Mouse (Mus musculus): ENCODE data around the gene Speer4c. TPM values are rescaled to one million over a fixed set of nuclear protein-coding genes. Genes with fewer than 3 reads are reported as not detected.
"Not testable (repeated sequence)": the region's sequence is repeated elsewhere in the genome, so short reads cannot be mapped to it uniquely, and the experiment has no call there.

Gene Speer4c
- total and polyA plus RNA-seq, 2 experiments: not detected

DNA sequence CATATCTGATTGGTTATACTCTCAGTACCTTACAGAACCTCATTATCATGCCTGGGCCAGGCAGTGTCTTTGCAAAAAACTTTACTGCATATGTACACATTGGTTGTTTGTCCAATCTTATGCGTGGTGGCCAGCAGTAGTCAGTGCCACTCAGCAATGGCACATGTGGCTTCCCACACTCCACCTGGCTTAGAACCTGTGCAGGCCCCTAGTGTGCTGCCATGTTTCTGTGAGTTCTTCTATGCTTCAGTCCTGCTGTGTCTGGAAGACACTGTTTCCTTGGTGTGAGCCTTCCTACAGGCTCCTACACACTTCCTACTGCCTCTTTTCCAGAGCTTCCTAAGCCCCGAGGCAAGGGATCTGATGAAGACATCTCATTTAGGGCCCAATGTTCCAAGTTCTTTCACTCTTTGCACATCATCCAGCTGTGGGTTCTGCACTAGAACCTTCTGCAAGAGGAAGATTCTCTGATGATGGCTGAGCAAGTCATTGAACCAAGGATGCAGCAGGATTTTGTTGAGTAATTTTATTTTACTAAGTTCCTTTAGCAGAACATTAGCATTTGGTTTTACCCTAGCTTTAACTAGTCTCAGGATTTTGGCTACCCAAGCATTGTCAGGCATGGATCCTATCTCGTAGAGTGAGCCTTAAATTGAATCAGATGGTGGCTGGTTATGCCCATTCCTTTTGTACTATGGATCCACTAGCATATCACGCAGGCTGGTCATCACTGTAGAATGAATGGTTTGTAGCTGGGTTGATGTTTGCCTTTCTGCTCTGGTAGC lies 25.0 kb downstream of the Speer4c start:
- not testable (repeated sequence) for H3K4me1 ChIP-seq (ENCODE audit: control insufficient read depth, insufficient read depth, low read length); H3K36me3 ChIP-seq (ENCODE audit: control insufficient read depth, insufficient read depth, low read length); H3K9ac ChIP-seq (ENCODE audit: low read depth, low read length); DNase-seq (ENCODE audit: extremely low read depth, low read depth, low spot score); H3K79me2 ChIP-seq (ENCODE audit: control insufficient read depth, insufficient read depth, low read length); H3K27me3 ChIP-seq (ENCODE audit: control insufficient read depth, insufficient read depth, low read length); H3K27ac ChIP-seq (replicated peaks; ENCODE audit: insufficient read depth, low read depth, low read length); H3K4me3 ChIP-seq (ENCODE audit: insufficient read depth, low read depth, low read length)
- 61% methylated on average over 4 of the region's 4 CpGs for WGBS

DNA sequence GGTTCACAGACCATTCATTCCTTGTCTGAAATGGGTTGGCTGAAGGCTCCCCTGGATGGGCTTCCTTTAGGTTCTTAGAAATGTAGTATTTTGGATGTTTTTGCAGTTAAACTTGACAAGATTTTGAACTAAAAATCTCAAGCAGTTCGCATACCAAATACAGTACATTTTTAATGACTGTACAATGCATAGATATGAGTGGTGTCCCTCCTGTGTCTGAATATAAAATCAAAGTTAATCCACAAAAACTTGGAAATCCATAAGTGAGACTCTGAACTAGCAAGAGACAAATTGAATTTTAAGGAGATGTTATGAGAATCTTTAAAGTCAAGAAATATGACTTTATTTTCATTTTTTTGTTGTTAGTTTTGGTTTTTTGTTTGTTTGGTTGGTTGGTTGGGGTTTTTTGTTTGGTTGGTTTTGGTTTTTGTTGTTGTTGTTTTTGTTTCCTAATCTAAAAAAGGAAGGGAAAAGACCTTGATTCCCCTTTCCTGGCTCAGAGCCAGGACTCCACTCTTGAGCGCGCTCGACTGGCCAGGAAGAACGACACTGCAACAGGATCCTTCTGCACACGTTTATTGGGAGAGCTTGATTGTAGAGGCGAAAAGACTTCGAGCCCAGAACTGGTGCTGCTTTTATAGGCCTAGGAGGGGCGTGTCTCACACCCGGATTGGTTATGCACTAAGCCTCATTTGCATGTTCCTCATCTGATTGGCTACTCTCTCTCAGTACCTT lies 32.6 kb downstream of the Speer4c start:
- not testable (repeated sequence) for H3K36me3 ChIP-seq (ENCODE audit: control insufficient read depth, insufficient read depth, low read length); DNase-seq (ENCODE audit: extremely low read depth, low read depth, low spot score); H3K9ac ChIP-seq (ENCODE audit: low read depth, low read length); H3K4me3 ChIP-seq (ENCODE audit: insufficient read depth, low read depth, low read length); H3K79me2 ChIP-seq (ENCODE audit: control insufficient read depth, insufficient read depth, low read length); H3K4me1 ChIP-seq (ENCODE audit: control insufficient read depth, insufficient read depth, low read length); H3K27ac ChIP-seq (replicated peaks; ENCODE audit: insufficient read depth, low read depth, low read length); H3K27me3 ChIP-seq (ENCODE audit: control insufficient read depth, insufficient read depth, low read length)
- WGBS: 75% methylated on average over 8 of the region's 10 CpGs

DNA sequence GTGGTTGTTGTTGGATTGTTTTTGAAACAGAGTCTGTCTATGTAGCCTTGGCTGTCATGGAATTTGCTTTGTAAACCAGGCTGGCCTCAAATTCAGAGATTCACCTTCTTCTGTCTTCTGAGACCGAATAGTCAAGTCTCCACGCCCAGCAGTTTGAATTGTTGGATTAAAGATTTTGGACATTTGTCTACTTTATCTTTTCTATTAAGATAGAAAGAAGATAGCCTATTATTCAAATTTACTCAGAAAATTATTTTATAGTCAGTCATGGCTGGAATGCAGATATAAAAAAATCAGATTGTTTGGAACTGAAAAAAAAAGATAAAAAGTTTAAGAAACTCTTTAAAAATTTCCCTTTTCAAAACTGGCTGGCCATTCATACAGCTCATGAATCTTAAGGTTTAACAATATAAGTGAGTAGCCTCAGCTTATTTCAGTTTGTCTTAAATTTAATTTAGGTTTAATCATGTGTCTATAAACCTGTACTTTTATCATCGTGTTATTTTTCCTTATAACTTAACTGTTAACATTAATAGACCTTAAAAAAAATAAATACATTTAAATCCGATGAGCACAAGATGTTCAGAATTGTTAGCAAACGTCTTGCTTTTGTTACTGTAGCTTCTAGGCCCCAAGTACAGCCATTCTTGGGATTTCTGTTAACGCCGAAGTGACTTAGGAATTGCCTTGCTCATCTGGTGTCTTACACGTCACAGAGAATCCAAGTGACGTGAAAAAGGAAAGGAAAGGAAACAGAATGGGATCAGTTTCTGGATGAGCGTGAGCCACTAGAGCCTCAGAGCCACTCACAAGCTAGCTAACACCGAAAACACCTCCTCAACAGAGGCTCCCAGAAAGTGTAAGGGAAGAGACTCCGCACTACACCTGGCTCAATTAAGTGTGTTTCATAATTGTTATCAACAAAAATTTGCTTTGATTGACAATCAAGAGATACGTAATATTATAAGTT lies 33.8 kb downstream of the Speer4c start:
- not testable (repeated sequence) for DNase-seq (ENCODE audit: extremely low read depth, low read depth, low spot score); H3K4me3 ChIP-seq (ENCODE audit: insufficient read depth, low read depth, low read length); H3K79me2 ChIP-seq (ENCODE audit: control insufficient read depth, insufficient read depth, low read length); H3K36me3 ChIP-seq (ENCODE audit: control insufficient read depth, insufficient read depth, low read length); H3K27me3 ChIP-seq (ENCODE audit: control insufficient read depth, insufficient read depth, low read length); H3K4me1 ChIP-seq (ENCODE audit: control insufficient read depth, insufficient read depth, low read length); H3K9ac ChIP-seq (ENCODE audit: low read depth, low read length); H3K27ac ChIP-seq (replicated peaks; ENCODE audit: insufficient read depth, low read depth, low read length)
- 62% methylated on average over 13 of the region's 13 CpGs for WGBS

DNA sequence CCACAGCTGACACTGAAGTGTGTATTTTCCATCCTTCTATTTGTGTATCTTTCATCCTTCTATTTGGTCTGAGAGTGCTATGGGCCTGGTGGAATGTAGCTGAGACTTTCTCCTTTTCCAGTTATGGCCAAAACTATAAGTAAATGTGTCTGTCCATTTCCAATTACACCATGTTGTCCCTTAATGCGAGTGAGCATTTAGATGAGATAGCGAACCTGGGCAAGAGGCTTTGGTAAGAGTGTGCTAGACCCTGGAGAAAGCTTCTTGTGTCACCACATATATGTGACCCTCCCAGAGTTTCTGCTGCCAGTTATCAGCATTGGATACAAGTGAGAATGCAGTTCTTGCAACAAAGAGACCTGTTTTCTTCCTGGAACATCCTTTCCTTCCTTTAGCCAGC lies 35.2 kb downstream of the Speer4c start:
- DNase-seq (ENCODE audit: extremely low read depth, low read depth, low spot score): not testable (repeated sequence)

DNA sequence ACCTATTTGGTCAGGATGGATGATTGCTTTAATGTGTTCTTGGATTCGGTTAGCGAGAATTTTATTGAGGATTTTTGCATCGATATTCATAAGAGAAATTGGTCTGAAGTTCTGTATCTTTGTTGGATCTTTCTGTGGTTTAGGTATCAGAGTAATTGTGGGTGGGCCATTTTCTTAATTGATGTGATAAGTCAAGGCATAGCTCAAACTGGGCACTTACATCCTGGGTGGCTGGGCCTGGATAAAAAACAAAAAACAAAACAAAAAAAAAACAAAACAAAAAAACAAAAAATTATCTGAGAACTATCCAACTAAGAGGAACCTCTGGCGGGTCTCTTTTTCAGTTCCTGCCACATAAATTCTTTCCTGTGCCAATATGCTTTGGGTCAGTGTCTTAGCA lies 36.3 kb downstream of the Speer4c start:
- H3K27me3 ChIP-seq (ENCODE audit: control insufficient read depth, insufficient read depth, low read length); H3K9ac ChIP-seq (ENCODE audit: low read depth, low read length); DNase-seq (ENCODE audit: extremely low read depth, low read depth, low spot score); H3K4me1 ChIP-seq (ENCODE audit: control insufficient read depth, insufficient read depth, low read length); H3K36me3 ChIP-seq (ENCODE audit: control insufficient read depth, insufficient read depth, low read length); H3K4me3 ChIP-seq (ENCODE audit: insufficient read depth, low read depth, low read length); H3K27ac ChIP-seq (replicated peaks; ENCODE audit: insufficient read depth, low read depth, low read length); H3K79me2 ChIP-seq (ENCODE audit: control insufficient read depth, insufficient read depth, low read length): not testable (repeated sequence)
- WGBS: 84% methylated on average over 4 of the region's 4 CpGs

More for the DNA sequence above, 35.2 kb downstream of the Speer4c start:
- not testable (repeated sequence) for H3K79me2 ChIP-seq (ENCODE audit: control insufficient read depth, insufficient read depth, low read length); H3K36me3 ChIP-seq (ENCODE audit: control insufficient read depth, insufficient read depth, low read length); H3K27ac ChIP-seq (replicated peaks; ENCODE audit: insufficient read depth, low read depth, low read length); H3K9ac ChIP-seq (ENCODE audit: low read depth, low read length); H3K4me1 ChIP-seq (ENCODE audit: control insufficient read depth, insufficient read depth, low read length); H3K27me3 ChIP-seq (ENCODE audit: control insufficient read depth, insufficient read depth, low read length); H3K4me3 ChIP-seq (ENCODE audit: insufficient read depth, low read depth, low read length)
- 56% methylated on average over 2 of the region's 2 CpGs for WGBS

DNA sequence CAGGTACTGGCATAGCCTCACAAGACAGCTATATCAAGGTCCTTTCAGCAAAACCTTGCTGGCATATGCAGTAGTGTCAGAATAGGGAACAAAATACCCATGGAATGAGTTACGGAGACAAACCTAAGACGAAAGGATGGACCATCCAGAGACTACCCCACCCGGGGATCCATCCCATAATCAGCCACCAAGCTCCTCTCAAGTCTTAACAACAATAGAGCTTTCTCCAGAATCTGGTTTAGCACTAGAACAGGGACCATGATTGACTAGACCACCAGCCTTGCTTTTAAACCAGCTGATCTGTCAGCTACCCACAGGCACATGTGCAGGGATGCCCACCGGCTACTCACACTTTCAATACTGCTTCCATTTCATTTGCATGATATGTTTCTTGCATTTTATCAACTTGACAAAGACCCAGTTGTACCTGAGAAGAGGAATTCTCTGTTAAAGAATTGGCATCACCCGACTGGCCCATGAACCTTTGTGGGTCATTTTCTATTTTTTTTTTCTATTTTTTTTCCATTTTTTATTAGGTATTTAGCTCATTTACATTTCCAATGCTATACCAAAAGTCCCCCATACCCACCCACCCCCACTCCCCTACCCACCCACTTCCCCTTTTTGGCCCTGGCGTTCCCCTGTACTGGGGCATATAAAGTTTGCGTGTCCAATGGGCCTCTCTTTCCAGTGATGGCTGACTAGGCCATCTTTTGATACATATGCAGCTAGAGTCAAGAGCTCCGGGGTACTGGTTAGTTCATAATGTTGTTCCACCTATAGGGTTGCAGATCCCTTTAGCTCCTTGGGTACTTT lies 39.4 kb downstream of the Speer4c start:
- H3K27me3 ChIP-seq (ENCODE audit: control insufficient read depth, insufficient read depth, low read length); H3K27ac ChIP-seq (replicated peaks; ENCODE audit: insufficient read depth, low read depth, low read length); DNase-seq (ENCODE audit: extremely low read depth, low read depth, low spot score); H3K9ac ChIP-seq (ENCODE audit: low read depth, low read length); H3K79me2 ChIP-seq (ENCODE audit: control insufficient read depth, insufficient read depth, low read length); H3K36me3 ChIP-seq (ENCODE audit: control insufficient read depth, insufficient read depth, low read length); H3K4me1 ChIP-seq (ENCODE audit: control insufficient read depth, insufficient read depth, low read length); H3K4me3 ChIP-seq (ENCODE audit: insufficient read depth, low read depth, low read length): not testable (repeated sequence)
- WGBS: 87% methylated on average over 5 of the region's 8 CpGs

DNA sequence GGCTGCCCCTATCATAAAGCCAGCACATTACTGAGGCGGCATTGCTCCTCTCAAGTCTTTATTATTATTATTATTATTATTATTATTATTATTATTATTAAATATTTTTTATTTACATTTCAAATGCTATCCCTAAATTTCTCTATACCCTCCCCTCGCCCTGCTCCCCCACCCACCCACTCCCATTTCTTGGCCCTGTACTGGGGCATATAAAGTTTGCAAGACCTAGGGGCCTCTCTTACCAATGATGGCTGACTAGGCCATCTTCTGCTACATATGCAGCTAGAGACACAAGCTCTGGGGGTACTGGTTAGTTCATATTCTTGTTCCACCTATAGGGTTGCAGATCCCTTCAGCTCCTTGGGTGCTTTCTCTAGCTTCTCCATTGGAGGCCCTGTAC lies 40.1 kb downstream of the Speer4c start:
- not testable (repeated sequence) for H3K9ac ChIP-seq (ENCODE audit: low read depth, low read length); H3K4me3 ChIP-seq (ENCODE audit: insufficient read depth, low read depth, low read length); H3K4me1 ChIP-seq (ENCODE audit: control insufficient read depth, insufficient read depth, low read length); H3K27me3 ChIP-seq (ENCODE audit: control insufficient read depth, insufficient read depth, low read length); H3K36me3 ChIP-seq (ENCODE audit: control insufficient read depth, insufficient read depth, low read length); H3K27ac ChIP-seq (replicated peaks; ENCODE audit: insufficient read depth, low read depth, low read length); H3K79me2 ChIP-seq (ENCODE audit: control insufficient read depth, insufficient read depth, low read length); DNase-seq (ENCODE audit: extremely low read depth, low read depth, low spot score)
- WGBS: 75% methylated on average over 2 of the region's 2 CpGs

DNA sequence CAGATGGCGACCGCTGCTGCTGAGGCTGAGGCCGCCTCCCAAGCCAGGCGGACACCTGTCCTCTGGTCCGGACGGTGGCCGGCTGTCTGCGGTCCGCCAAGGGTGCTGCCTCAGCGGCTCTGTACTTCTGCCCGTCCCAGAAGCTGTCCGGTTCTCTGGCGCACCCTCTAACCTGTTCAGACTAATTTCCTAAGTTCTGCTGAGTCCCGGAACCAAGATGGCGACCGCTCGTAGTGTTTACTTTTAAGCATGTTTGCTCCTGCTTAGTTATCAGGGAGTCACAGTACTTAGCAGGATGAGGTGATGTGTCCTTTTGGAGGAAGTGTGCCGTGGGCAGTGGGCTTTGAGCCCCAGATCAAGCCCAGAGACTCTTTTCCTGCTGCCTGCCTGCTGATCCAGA lies 43.3 kb downstream of the Speer4c start:
- DNase-seq (ENCODE audit: extremely low read depth, low read depth, low spot score); H3K79me2 ChIP-seq (ENCODE audit: control insufficient read depth, insufficient read depth, low read length); H3K36me3 ChIP-seq (ENCODE audit: control insufficient read depth, insufficient read depth, low read length); H3K27ac ChIP-seq (replicated peaks; ENCODE audit: insufficient read depth, low read depth, low read length); H3K9ac ChIP-seq (ENCODE audit: low read depth, low read length); H3K27me3 ChIP-seq (ENCODE audit: control insufficient read depth, insufficient read depth, low read length); H3K4me1 ChIP-seq (ENCODE audit: control insufficient read depth, insufficient read depth, low read length); H3K4me3 ChIP-seq (ENCODE audit: insufficient read depth, low read depth, low read length): not testable (repeated sequence)
- 86% methylated on average over 9 of the region's 18 CpGs for WGBS
